Mouse (Mus musculus) frontal cortex, postnatal 14 days (tissue): ENCODE measurements around the gene Gsta4.
A peak's percentile ranks its signal among the peaks of the same experiment; 100 is the strongest.
"Not testable (repeated sequence)": the region's sequence is repeated elsewhere in the genome, so short reads cannot be mapped to it uniquely, and the experiment has no call there.

Experiments used
- DNase-seq, 2 experiments: peaks; one replicate each; pipeline ENCODE4 v3.0.0; 2022; ENCODE audit warnings: low spot score in 2 of 2

Gene Gsta4

DNA sequence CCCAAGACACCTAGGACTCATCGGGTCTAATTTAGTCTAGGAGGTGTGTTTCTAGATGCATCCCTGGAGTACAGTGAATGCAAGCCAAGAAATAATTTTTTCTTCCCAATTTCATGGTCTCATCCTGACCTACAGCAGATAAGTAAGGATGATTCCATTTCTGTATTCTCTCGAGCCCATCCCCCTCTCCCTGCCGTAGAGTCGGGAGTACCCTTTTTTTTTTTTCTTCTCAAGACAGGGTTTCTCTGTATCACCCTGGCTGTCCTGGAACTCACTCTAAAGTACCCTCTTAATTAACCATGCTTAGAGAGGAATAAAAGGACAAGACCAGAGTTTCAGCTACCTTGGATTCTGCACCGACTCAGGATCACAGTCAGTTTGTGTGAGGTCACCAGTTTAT lies 4.4 kb upstream of the Gsta4 start:
- no peak for DNase-seq

DNA sequence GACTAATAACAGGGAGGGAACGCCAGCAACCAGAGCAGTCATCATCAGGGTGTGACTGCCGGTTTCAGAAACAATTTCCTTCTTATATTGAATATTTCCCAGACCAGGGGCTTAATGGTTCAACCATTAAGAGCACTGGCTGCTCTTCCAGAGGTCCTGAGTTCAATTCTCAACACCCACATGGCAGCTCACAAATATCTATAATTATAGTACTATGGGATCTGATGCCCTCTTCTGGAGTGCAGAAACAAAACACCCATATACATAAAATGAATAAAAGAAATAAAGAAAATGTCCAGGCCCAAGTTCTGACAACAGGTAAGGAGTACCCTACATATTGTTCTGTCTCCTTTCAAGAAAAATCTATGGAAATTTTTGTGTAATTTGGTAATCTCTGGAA lies 3.5 kb upstream of the Gsta4 start:
- DNase-seq = no peak

GRCm38 (mm10) chr9:78185686-78186085 lies 3.1 kb downstream of the Gsta4 start:
- no peak for DNase-seq

DNA sequence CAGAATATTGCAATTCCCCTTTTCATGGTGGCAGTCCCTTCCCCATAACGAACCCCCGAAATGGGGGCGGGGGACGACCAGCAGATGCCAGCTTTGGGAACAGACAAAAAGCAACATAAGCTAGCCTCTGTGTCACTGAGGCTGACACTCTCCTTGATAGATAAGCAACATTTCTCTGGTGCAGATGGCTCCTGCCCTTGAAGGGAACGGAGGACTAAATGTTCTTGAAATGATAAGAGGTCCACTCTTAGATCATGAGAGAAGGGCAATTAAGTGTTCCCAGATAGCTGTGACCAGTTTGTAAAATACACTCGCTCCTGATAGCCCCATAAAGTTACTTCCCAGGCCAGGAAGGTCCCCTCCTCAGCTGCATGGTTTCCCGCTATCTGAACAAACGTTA lies 6.3 kb downstream of the Gsta4 start:
- DNase-seq = no peak

DNA sequence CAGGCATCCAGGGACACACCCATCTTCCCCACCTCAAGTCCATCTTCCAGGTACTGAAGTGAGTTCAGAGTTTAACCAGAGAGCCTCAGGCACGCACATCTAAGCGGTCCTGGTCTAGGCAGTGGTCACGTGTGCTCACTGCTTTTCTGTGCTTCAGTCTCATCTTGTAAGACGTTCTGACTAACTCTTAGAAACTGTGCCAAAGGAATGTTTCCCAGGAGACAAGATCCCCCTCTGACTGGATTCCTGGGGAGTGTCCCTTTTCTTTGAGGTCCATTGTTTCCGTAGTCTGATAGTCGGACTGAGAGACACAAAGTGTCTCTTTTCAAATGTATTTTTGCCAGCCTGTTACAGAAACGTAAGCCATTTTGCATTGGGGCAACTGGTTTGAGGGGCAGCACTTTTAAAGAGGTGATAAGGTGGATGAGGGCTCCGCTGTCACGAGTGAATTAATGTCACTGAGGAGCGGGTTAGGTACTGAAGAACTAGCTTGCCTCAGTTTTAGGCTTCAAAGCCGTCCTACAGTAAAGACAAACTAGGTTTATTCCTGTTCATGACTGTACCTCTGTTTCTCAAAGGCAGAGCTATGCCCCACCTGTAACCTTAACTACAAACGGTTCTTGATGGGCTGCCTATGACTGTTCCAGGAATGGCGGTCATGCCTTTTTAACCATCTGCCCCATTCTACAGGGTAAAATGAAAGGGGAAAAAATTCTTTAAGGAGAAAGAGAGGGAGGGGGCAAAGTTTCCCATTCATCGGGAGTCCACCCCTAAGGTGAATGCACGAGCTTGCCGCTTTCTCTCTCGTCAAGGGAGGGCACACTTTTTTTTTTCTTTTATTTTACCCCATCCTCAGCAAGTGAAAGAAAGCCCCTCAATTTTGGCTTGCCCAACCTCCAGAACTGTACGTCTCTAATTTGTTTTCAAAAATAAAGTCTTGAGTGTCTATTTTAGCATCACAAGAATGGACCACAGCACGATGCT lies 8.4 kb downstream of the Gsta4 start:
- no peak for DNase-seq

DNA sequence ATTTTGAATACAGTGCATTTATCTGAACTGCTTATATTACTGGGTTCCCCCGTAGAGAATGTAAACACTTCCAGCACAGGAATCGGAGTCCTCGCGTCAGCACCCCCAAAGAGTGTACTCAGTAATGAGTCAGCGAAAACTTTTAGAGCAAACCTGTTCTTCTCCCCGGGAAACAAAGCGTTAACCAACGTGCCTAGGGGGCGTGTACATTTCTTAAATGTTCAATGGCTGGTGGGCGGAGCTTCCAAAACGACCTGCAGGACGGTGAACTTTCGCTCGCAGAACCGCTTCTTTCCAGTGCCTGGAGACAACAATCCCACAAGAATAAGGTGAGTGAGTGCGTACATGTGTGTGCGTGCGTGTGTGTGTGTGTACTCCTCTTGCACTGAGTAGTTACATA lies 9.2 kb downstream of the Gsta4 start:
- DNase-seq = peak in 1 of 2 experiments; percentile 17

DNA sequence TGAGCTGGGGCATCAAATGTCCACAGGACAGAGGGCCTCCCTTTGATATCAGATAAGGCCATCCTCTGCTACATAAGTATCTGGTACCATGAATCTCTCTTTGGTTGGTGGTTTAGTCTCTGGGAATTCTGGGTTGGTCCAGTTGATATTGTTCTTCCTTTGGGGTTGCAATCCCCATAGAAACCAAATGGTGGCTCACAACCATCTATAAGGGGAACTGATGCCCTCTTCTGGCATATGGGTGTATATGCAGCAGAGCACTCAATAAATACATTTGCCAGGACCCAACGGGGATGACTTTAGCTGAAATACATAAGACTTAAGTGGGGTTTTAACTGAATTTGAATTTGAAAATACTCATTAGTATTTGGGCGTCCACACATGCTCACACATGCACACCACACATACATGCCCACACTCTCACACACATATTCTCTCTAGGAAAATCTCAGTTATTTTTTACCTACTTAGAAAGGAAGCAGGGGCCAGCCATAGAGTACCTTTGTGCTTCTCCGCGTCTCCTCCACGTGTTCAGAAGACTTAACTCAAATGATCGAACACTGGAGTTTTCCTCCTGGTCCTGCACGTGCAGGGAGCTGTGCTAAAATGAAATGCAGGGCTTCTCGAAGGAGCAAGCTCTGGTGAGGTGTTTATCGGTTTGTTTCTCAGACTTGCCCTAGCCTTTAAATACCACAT lies 11.5 kb downstream of the Gsta4 start:
- no peak for DNase-seq

DNA sequence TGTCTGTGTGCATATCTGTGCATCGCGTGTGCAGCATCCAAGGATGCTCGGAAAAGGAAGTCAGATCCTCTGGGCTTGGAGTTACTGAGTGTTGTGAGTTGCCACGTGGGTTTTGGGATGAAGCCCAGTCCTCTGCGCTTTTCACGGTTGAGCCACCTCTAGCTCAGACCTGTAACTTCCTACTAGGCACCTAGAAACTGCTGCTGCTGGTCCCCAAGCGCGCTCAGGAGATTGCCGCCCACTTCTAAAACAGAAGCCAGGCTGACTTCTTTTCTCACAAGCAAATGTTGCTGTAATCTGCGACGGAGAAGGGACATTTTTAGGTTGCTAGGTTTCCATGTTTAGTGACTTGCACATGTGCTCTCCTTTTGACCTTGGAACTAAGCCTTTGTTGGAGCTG lies 12.5 kb downstream of the Gsta4 start:
- DNase-seq = peak; percentile 21 to 24

- no peak for DNase-seq
These were observed 15.2 kb downstream of the Gsta4 start for GRCm38 (mm10) chr9:78197801-78198200.

DNA sequence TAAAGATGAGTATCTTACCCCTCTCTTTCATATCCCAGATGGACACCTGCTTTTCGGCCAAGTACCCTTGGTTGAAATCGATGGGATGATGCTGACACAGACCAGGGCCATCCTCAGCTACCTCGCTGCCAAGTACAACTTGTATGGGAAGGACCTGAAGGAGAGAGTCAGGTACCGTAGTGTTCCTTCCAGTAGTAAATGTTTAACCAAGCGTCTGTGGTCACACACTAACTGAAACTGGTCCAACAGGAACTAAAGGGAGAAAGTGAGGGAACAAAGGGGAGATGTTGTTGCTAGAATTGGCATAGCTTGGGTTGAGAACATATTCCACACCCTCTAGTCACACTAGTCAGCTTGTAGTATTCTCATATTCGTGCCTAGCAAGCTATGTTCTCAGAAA lies 21.6 kb downstream of the Gsta4 start:
- no peak for DNase-seq

- no peak for DNase-seq
These were observed 26.4 kb downstream of the Gsta4 start for GRCm38 (mm10) chr9:78208956-78209355.

GRCm38 (mm10) chr9:78210079-78210478 lies 27.5 kb downstream of the Gsta4 start:
- DNase-seq = no peak

GRCm38 (mm10) chr9:78210821-78211220 lies 28.2 kb downstream of the Gsta4 start:
- DNase-seq = no peak

DNA sequence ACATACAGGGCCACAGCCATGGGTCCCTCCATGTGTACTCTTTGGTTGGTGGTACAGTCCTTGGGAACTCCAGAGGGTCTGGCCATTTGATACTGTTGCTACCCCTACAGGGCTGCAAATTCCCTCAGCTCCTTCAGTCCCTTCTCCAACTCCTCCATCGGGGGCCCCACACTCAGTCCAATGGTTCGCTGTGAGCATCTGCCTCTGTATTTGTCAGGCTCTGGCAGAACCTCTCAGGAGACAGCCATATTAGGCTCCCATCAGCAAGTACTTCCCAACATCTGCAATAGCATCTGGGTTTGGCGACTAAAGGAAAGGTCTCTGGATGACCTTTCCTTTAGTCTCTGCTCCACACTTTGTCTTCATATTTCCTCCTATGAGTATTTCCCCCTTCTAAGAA lies 28.9 kb downstream of the Gsta4 start:
- DNase-seq = no peak

GRCm38 (mm10) chr9:78212341-78213049 lies 29.9 kb downstream of the Gsta4 start:
- DNase-seq = no peak

- no peak for DNase-seq
These were observed 34.5 kb downstream of the Gsta4 start for GRCm38 (mm10) chr9:78217074-78217473.

DNA sequence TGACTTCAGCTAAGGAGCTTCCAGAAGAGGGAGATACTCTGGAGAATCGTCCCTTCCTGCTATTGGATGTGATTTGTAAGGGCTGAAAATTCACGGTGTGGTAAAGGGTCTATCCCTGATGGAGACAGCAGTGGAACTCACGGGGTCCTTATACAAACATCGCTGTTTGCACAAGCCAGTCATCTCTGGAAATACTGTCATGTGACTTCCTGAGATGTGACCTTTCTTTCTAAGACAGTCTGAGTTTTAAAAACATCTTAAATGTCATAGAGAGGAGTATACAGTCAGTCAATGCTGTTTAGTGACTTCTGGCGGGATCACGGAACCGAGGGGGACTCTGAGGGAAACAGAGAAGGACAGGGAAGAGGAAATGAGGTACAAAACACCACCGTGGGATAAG lies 40.0 kb downstream of the Gsta4 start:
- DNase-seq = no peak

DNA sequence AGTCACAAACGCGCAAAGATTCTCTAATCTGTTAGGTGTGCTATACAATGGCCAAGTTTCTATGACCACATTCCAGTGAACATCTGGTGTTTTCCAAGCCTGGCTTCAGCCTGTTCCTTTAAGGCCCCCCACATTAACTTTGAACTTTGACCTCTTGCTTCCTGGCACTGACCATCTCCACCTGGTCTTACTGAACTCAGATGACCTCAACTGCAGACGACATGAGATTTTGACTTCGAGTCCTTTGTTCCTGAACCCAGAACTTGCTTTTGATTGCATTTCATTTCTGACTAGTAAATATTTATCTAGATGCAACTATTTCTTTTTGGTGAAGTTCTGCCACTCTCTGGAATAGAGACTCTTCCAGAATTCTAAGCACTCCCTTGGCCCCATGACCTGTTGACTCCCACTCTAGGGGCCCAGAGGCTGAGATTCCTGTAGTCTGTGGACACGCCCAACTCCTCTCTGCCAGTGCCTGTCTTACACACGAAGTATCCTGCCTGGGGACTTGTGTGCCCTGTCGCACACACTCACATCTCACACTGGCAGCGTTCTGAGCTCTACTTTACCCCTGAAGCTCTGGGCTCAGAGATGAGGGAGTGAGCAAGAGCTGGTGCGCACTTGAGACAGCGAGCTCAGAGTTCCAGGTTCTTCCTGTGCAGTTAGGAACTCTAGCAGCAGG lies 40.8 kb downstream of the Gsta4 start:
- DNase-seq = no peak

GRCm38 (mm10) chr9:78224418-78224817 lies 41.8 kb downstream of the Gsta4 start:
- no peak for DNase-seq

DNA sequence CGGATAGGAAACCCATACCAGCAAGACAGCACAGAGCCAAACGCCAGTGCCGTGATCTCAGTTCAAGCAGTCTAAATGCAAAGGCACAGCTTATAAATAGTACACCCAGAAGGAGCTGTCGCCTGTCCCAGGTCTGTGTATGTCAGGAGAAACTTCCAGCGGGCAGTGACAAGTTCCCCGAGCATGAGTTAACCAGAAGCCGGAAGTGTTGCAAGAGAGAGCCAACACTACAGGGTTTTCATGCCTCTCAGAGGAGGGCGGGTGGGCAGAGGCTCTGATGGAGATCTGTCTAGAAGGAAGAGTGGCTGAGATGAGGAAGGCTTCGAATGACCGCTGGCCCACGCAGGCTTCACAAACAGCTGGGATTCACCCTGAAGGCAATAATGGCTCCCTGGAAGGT lies 42.7 kb downstream of the Gsta4 start:
- DNase-seq = no peak

DNA sequence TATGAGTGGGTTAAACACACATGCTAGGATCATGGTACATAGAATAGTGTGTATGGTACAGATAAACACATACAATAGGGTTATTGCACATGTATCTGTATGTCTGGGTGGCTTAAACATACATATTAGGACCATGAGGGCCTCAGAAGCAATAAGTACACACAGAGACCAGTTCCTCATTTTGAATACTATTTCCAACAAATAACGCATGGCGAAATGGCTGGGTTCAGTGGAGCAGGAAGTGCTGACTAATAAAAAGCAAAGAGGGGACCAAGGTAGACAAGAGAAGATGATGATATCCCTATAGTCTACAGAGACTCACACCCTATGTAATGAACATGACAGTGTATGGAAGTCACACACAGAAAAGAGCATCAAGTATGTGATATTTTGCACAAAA lies 45.5 kb downstream of the Gsta4 start:
- DNase-seq = no peak

DNA sequence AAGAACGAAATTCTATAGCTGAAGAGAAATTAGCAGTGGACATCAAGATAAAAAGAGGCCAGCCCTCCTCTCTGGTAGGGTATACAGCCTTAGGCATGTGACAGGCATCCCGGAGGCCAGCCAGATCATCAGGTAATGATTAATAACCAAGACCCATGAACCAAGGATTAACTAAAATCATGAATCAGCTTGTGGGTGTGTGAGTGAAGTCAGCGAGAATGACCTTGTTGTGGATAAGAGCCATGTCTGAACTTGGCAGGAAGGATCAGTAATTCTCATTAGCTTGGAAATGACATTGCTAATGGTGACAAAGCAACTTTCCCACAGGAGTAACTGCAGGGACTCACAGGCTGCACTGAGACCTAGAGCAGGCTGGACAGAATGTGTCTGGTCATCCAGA lies 47.1 kb downstream of the Gsta4 start:
- DNase-seq = not testable (repeated sequence)
